Comparison of ENCODE assay signal across 10 mouse cellular contexts in genomic region chr8:11262031-11262735, GRCm38 (mm10). TPM values are rescaled to one million over a fixed set of nuclear protein-coding genes. Genes with fewer than 3 reads are reported as not detected.
A peak's percentile ranks its signal among the peaks of the same experiment; 100 is the strongest.
DNase-seq lines count a peak whose midpoint lies in the region; ATAC-seq and TF ChIP-seq lines count a peak whose summit lies in the region.
"Had no signal": no experiment of that assay in that cellular context is flagged by ENCODE, and none has a peak within 500 bp of the region (broad histone marks: within the 10 kb centered on the region; RNA-seq: fewer than 3 reads in every experiment).

No protein-coding gene starts in this region.

- H3K27ac ChIP-seq in cerebellum, adult 2 months (ENCODE audit: insufficient read depth, low read length), result no peak overlapping the region
- H3K27ac ChIP-seq: macrophage had no signal

- H3K4me3 ChIP-seq in cerebellum, adult 2 months (replicated peaks; ENCODE audit: insufficient read depth, low read depth, low read length), result no peak overlapping the region

- ATAC-seq in megakaryocyte progenitor cell, adult 5-6 weeks (replicated peaks; ENCODE audit: poor library complexity), result no peak
- ATAC-seq: Patski had no signal

- WGBS in cerebellum, adult 2 months, result 78% methylated on average over 15 of the region's 15 CpGs

- DNase-seq in brain, adult 2 months (ENCODE audit: low read depth, low spot score), result peak; percentile 61
- DNase-seq in heart, adult 11 months, result peak; percentile 99
- DNase-seq in heart, postnatal 36 days, result peak; percentile 58 to 74
- DNase-seq in lung, postnatal 4 days, result peak; percentile 58 to 72
- no peak for DNase-seq in spleen, adult 12 weeks (ENCODE audit: low spot score)
- no peak for DNase-seq in cerebellum, adult 2 months
- DNase-seq: right cerebral cortex, postnatal 14 days had no signal

- no peak for TF ChIP-seq CTCF in cerebellum, adult 2 months (IDR thresholded peaks at IDR 0.05; ENCODE audit: borderline replicate concordance, insufficient read depth, low read depth, low read length)

- no peaks in the 10 kb centered on the region for H3K27me3 ChIP-seq in cerebellum, adult 2 months (ENCODE audit: control insufficient read depth, insufficient read depth, low read length)
- H3K27me3 ChIP-seq: Patski had no signal

- intact Hi-C loops in heart, postnatal 36 days (cut with DNase I), result loop anchor here (1.0 to 5.0 kb wide), 2 partner anchors 17 to 35 kb away; no protein-coding TSS in a partner anchor

- TF ChIP-seq POLR2A in cerebellum, adult 2 months (IDR thresholded peaks at IDR 0.05; ENCODE audit: borderline replicate concordance, insufficient read depth, low read length), result no peak

- H3K4me1 ChIP-seq in cerebellum, adult 2 months (ENCODE audit: control insufficient read depth, insufficient read depth, low read length), result no peaks in the 10 kb centered on the region

RNA-seq across cellular contexts. Expression of gene Col4a2, which starts 50.4 kb away (rescaled TPM):
- total RNA-seq in heart, postnatal 36 days (2021), result 100 to 1,000 TPM; 228 to 282 TPM
- 0.22 and 0.29 TPM in 2 replicates for total RNA-seq in megakaryocyte progenitor cell, adult 5-6 weeks (2015)
- total RNA-seq in megakaryocyte progenitor cell, adult 5-6 weeks (2017), result 0.46 and 0.64 TPM in 2 replicates
- 13.8 and 15.0 TPM in 2 replicates for polyA plus RNA-seq in cerebellum, adult 2 months (2012; rRNA removed)

RNA-seq across cellular contexts. Expression of gene Col4a1, which starts 50.4 kb away (rescaled TPM):
- total RNA-seq in heart, postnatal 36 days (2021), result 100 to 1,000 TPM; 371 to 526 TPM
- total RNA-seq in megakaryocyte progenitor cell, adult 5-6 weeks (2015), result 0.29 and 0.32 TPM in 2 replicates
- 0.08 and 1.8 TPM in 2 replicates for total RNA-seq in megakaryocyte progenitor cell, adult 5-6 weeks (2017)
- 14.8 and 15.6 TPM in 2 replicates for polyA plus RNA-seq in cerebellum, adult 2 months (2012; rRNA removed)

Comparison
In these comparisons a context has a peak if more than half of its experiments do, and no peak if none do; other contexts are left out.
1. DNase-seq: peak in brain, adult 2 months (single experiment), heart, adult 11 months (single experiment), heart, postnatal 36 days (2 of 2) and lung, postnatal 4 days (2 of 2); none in spleen, adult 12 weeks (single experiment) and cerebellum, adult 2 months (0 of 2).
2. RNA of gene Col4a2, which starts 50.4 kb away (total RNA-seq): 228 to 282 TPM in heart, postnatal 36 days; 0.22 to 0.64 TPM in megakaryocyte progenitor cell, adult 5-6 weeks; every median in the first group is over 100 times any median in the second.
3. RNA of gene Col4a1, which starts 50.4 kb away (total RNA-seq): 371 to 526 TPM in heart, postnatal 36 days; 0.08 to 1.8 TPM in megakaryocyte progenitor cell, adult 5-6 weeks; every median in the first group is over 100 times any median in the second.